Mouse (Mus musculus) bone marrow macrophage, adult 2 months (primary cell): ENCODE measurements around the gene Nolc1. TPM values are rescaled to one million over a fixed set of nuclear protein-coding genes. Genes with fewer than 3 reads are reported as not detected.

Experiments used
- H3K27ac ChIP-seq: 2 replicates; pipeline ENCODE4 v1.5.1; 2012; ENCODE audit warnings: low read depth, low read length; ENCODE audit not compliant: insufficient read depth
- H3K4me1 ChIP-seq: 2 replicates; pipeline ENCODE4 v1.6.1; 2012; ENCODE audit warnings: low read length; ENCODE audit not compliant: control insufficient read depth, insufficient read depth
- H3K4me3 ChIP-seq: 2 replicates; pipeline ENCODE4 v1.5.1; 2012; ENCODE audit warnings: mild to moderate bottlenecking, low read length, moderate library complexity; ENCODE audit not compliant: insufficient read depth
- CTCF ChIP-seq: IDR thresholded peaks from 2 replicates; pipeline ENCODE4 v1.5.1; 2012; ENCODE audit warnings: low read depth, mild to moderate bottlenecking, low read length, moderate library complexity
- POLR2A ChIP-seq: IDR thresholded peaks from 2 replicates; pipeline ENCODE4 v1.6.1; 2012; ENCODE audit warnings: mild to moderate bottlenecking, low read depth, low read length, borderline replicate concordance
- polyA plus RNA-seq: library from polyadenylated mRNA; stranded (reverse); fragments of >200 nt; gene quantifications from 2 replicates; pipeline ENCODE4 v1.2.4, GENCODE M21; 2012; ENCODE audit not compliant: missing spikeins, insufficient read depth, insufficient read length

Gene Nolc1
- 15.8 and 16.8 TPM in 2 replicates for polyA plus RNA-seq

DNA sequence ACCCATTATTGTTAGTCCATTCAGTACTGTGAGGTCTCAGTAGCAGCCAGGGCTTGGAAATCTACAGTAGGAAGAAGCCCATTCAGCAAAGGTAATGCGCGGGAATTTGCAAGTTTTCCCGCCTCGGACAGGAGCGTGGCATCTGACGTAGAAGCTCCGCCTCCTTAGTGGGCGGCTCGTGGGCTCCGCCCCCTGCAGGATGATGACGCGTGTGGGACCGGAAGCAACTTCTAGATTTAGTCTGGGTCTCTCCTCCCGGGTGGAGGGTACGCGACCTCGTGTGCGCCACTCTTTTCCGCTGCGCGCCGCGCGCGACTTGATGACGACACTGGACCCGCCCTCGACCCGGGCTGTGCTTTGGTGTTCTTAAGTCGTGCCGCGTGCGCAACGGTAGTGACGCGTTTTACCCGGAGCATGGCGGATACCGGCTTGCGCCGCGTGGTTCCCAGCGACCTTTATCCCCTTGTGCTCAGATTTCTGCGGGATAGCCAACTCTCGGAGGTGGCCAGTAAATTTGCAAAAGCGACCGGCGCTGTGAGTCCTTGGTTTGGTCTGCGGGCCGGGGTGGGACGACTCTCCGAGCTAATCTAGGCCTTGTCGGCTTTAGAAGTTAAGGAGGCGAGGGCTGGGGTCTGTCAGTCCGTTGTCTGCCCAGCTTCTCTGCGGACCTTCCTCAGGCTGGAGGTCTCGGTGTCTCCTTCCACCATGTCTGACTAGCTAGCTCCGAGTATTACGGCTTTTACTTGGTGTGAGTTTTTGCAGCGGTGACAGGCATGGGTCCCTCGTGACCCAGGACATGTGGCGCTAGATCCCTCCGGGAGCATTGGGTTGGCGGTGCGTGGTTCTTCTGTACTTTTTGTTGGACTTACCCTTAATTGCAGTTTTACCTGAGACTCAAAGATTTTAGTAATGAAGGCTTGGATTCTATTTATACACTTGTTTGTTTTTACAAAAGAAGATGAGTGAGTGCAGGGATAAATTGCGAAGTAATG lies at the start of gene Nolc1:
Nolc1 (plus strand) TSS at position 248 of the 992 bp plus-strand sequence.
- TF ChIP-seq POLR2A, result no peak
- TF ChIP-seq CTCF, result no peak
- Histone ChIP-seq H3K27ac (peak within 1 kb of the TSS; percentile 58), H3K4me3 (peak within 1 kb of the TSS; percentile 78), H3K4me1 (peaks cover 4% of the 10 kb centered on the region)

DNA sequence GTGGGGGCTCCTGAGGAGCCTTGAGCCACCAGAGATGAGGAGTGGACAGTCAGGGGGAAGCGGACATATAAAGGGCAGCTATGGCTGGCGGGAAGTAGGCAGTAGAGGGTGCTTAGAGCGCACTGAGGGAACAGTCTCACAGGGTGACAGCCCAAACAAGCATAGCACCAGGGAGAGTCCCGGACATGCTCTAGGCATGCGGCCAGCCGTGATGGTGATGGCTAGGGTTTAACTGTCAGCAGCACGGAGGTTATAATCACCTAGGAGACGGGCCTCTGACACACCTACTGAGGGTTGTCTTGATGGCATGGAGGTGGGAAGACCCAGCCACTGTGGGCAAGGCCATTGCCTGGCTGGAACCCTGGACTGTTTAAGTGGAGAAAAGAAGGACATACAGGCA lies 49.1 kb upstream of the Nolc1 start:
- H3K4me3 ChIP-seq, result no peak overlapping the region
- TF ChIP-seq POLR2A, result no peak
- H3K27ac ChIP-seq, result no peak overlapping the region
- no peaks in the 10 kb centered on the region for H3K4me1 ChIP-seq

DNA sequence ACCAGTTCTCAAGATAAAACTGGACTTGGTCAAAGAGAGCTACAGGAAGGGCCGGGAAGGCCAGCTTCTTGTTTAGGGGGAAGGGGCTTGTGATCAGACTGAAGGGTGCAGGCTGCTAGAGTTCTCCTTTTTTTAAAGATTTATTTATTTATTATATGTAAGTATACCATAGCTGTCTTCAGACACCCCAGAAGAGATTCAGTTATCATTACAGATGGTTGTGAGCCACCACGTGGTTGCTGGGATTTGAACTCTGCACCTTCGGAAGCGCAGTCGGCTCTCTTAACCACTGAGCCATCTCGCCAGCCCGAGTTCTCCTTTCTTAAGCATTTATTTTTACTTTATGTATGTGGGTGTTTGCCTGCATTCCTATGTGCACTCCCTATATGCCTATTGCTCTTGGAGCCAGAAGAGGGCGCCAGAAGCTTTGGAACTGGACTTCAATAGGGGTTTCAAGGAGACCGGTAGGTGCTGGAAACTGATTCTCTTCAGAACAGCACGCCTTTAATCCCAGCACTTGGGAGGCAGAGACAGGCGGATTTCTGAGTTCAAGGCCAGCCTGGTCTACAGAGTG lies 46.8 kb upstream of the Nolc1 start:
- no peak for TF ChIP-seq POLR2A
- no peak for TF ChIP-seq CTCF
- Histone ChIP-seq H3K4me3 (no peak overlapping the region), H3K4me1 (no peaks in the 10 kb centered on the region), H3K27ac (no peak overlapping the region)

DNA sequence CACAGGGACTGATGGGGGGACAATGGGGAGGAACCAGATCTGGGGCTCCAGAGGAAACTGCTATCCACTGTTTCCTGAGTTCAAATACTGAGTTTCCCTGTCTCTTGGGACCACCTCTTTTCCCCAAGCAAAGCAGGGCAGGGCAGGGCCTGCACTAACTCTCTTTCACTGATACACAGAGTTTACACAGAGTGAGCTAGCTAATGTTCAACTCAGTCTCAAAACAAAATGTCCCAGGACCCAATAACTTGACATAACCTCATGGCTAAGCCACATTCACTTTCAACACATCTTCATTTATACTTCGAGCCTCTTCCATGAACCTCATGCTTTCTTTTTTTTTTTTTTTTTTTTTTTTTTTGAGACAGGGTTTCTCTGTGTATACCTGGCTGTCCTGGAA lies 46.0 kb upstream of the Nolc1 start:
- H3K4me3 ChIP-seq, result no peak overlapping the region
- no peak overlapping the region for H3K27ac ChIP-seq
- H3K4me1 ChIP-seq, result no peaks in the 10 kb centered on the region
- TF ChIP-seq POLR2A (no peak), CTCF (no peak)

DNA sequence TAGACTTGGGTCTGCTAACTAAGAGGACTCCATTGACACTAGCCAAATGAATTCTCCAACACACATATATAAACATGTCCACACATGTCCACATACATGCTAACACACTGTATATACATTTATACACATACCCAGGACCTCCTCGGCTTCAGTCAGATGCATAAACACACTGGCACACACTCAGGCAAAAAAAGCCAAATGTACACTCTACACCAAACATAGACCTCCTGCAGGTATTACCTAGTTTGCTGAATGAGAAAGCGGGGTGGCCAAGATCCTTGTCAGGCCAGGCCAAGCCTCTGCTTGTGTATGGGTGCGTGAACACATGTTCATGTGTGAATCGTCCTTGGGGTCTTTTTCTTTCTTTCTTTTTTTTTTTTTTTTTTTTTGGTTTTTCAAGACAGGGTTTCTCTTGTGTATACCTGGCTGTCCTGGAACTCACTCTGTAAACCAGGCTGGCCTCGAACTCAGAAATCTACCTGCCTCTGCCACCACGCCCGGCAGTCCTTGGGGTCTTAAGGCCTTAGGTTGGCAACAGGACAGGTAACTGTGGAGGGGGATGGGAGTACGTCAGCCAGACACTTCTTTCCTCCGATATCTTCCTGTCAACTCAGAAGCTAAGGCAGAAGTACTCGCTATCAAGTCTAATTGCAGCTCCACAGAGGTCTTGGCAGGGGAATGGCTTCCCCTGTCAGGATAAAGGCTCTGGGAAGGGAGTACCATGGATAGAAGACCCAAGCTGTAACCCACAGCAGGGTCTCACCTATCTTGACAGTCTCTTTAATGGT lies 45.3 kb upstream of the Nolc1 start:
- no peak overlapping the region for H3K27ac ChIP-seq
- H3K4me1 ChIP-seq, result no peaks in the 10 kb centered on the region
- H3K4me3 ChIP-seq, result no peak overlapping the region
- TF ChIP-seq POLR2A (no peak), CTCF (no peak)

DNA sequence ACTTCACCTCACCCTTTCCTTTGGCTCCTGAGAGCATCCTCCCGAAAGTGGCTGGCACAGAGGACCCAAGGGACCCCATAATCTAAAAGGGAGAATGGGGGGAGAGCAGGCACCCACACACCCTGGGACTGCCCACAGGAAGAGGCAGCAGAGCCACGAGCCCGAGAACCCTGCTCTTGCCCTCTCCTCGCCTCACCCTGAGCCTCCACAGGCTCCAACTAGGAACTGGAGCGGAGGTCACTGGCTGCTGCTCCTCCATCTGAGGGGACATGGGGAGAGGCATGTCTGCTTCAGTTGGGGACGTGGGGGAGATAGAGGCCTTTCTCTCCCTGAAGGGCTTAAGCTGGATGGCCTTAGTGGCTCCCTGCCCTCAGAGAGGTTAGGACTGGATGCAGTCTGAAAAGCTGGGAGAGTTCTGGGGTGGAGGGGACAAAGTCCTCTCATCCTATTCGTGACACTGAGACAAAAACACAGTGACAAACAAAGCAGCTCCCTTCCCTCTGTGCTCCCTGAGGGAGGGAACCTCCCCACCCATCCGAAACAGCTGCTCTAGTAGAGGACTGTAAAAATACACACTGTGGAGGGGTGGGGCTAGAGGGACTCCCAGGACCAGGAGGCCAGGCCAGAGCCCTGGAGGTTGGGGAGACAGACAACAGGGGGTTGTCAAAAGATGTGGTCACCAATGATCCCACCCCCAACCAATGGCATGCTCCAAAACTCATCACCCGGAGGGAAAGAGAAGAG lies 43.8 kb upstream of the Nolc1 start:
- H3K4me1 ChIP-seq, result peaks cover under 1% of the 10 kb centered on the region
- TF ChIP-seq CTCF (no peak), POLR2A (no peak)
- H3K27ac ChIP-seq, result no peak overlapping the region
- no peak overlapping the region for H3K4me3 ChIP-seq

DNA sequence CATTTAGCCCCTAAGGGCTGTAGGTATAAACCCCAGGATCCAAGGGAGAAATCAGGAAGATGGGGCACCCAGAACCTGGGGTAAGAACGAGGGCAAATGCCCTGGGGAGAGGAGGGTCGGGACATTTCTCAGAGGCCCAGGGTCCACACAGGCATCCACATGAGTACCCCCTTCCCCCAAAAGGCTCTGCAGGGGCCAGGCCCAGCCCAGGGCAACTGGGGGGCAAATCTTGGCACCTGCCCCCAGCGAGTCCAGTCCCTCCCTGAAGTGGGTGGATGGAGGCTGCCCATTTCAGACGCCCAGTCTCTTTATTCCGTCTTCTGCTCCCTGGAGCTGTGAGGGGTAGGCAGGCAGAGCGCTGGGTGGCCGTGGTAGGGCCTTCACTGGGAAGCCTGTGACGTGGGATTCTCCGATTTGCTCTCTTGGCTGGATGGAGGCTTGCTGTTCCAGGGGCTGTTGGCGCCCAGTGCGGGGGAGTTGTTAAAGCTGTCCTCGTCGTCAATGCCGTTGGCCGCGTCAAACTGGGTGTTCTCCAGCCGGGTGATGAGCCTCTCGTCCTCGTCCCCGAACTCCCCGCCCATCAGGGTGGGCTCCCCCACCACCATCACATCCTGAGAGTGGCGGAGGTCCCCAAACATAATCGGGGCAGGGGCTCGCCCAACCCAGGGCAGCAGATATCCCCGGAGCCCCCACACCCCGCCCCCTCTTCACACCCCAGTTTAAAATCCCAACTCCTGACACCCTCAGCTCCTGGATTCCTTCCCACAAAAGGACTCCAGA lies 42.7 kb upstream of the Nolc1 start:
- TF ChIP-seq CTCF, result no peak
- no peak for TF ChIP-seq POLR2A
- H3K4me1 ChIP-seq, result peaks cover 11% of the 10 kb centered on the region
- no peak overlapping the region for H3K4me3 ChIP-seq
- no peak overlapping the region for H3K27ac ChIP-seq

DNA sequence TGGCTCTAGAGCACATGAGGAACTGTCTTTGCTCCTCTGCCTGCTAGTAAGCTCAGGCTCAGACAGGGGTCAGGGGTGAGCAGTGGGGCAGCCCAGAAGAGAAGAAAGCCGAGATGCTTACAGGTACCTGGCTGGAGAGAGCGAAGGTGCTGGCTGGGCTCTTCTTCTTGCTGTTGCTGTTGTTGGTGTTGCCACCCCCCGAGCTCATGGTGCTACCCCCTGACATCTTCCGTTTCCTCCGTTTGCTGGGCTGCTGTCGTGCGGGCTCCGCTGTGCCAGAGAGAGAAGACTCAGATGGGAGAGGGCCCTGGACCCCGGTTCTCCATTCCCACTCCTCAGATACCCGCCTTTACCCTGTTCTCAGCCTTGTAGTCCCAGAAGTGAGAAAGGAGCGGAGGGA lies 41.8 kb upstream of the Nolc1 start:
- no peak for TF ChIP-seq CTCF
- no peak for TF ChIP-seq POLR2A
- Histone ChIP-seq H3K4me3 (no peak overlapping the region), H3K4me1 (peaks cover 18% of the 10 kb centered on the region), H3K27ac (no peak overlapping the region)
